Mouse (Mus musculus): Measurements from ENCODE around the gene Fermt1.

Gene Fermt1

GRCm38 (mm10) chr2:132922076-132922873 lies 23.4 kb downstream of the Fermt1 start:
- DNase-seq (ENCODE audit: low read depth, low spot score): no peak

- no peak for DNase-seq (ENCODE audit: low read depth, low spot score)
These were observed 30.9 kb downstream of the Fermt1 start for GRCm38 (mm10) chr2:132914785-132915184.

- DNase-seq (ENCODE audit: low read depth, low spot score): peak; percentile 63
These were observed 38.9 kb downstream of the Fermt1 start for GRCm38 (mm10) chr2:132906763-132907162.

- DNase-seq (ENCODE audit: low read depth, low spot score): no peak
These were observed 40.7 kb downstream of the Fermt1 start for GRCm38 (mm10) chr2:132904961-132905360.

GRCm38 (mm10) chr2:132903498-132903897 lies 42.2 kb downstream of the Fermt1 start:
- peak; percentile 76 for DNase-seq (ENCODE audit: low read depth, low spot score)

DNA sequence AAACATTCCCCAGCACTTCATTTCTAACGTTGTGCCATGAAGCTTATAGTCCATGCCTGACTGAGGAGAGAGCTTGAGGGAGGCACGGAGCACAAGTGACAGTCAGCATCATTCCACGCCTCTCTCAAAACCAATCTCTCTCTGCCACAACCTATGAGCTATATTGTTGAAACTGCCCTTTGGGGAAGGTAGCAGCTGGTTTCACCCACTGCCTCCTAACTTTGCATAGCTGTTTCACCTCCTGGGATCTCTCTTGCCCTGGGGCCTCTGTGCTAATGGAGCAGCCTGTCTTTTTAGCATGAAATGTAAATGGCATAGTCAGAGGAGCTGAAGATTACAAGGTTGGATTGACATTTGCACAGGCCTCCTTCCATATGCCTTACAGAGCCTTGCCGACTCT lies 43.6 kb downstream of the Fermt1 start:
- no peak for DNase-seq (ENCODE audit: low read depth, low spot score)

GRCm38 (mm10) chr2:132901636-132902035 lies 44.1 kb downstream of the Fermt1 start:
- DNase-seq (ENCODE audit: low read depth, low spot score): no peak

- DNase-seq (ENCODE audit: low read depth, low spot score): no peak
These were observed 45.1 kb downstream of the Fermt1 start for GRCm38 (mm10) chr2:132900596-132900995.

DNA sequence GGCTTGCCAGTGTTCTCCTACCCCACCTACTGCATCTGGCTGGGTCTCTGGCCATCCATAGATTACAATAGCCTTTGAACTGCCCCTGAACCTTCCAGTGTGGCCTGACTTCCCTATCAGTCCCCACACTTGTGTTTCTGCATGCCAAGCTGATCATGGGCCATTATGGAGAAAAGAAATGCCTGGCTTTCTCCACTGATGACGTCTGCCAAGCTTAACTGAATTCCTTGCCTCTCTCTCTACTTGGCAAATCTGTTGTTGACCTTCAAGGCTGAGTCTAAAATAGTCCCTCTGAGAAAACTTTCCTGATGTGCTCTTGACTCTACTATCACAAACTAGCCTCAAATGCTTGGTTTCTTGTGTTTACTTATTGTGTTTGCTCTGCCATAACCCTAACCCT lies 47.5 kb downstream of the Fermt1 start:
- no peak for DNase-seq (ENCODE audit: low read depth, low spot score)

DNA sequence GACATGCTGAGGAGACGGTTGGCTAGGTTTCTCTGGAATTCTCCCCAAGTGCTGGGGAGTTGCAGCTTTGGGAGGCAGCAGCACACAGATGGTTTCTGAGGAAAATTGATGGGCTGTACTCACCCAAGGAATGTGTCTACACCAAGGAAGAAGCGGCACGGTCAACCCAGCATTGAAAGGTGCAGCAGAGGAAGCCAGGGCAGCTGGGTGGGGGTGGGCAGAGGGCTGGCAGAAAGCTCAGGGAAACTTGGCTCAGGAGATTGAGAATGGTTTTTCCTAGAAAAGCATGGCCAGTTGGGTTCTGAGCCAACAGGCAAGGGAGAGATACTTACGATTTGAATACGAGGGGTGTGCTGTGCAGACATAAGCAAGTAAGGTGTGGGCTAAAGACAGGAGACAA lies 51.9 kb downstream of the Fermt1 start:
- no peak for DNase-seq (ENCODE audit: low read depth, low spot score)

GRCm38 (mm10) chr2:132885312-132885711 lies 60.4 kb downstream of the Fermt1 start:
- DNase-seq (ENCODE audit: low read depth, low spot score): no peak

GRCm38 (mm10) chr2:132884303-132884967 lies 61.3 kb downstream of the Fermt1 start:
- no peak for DNase-seq (ENCODE audit: low read depth, low spot score)

- DNase-seq (ENCODE audit: low read depth, low spot score): peak; percentile 94
These were observed 64.7 kb downstream of the Fermt1 start, which contains the start of gene Lrrn4 for GRCm38 (mm10) chr2:132880844-132881645. Lrrn4 (minus strand) TSS chr2:132880891.

GRCm38 (mm10) chr2:132879261-132880044 lies 66.3 kb downstream of the Fermt1 start:
- DNase-seq (ENCODE audit: low read depth, low spot score): peak; percentile 80

GRCm38 (mm10) chr2:132876991-132877390 lies 68.7 kb downstream of the Fermt1 start:
- no peak for DNase-seq (ENCODE audit: low read depth, low spot score)

DNA sequence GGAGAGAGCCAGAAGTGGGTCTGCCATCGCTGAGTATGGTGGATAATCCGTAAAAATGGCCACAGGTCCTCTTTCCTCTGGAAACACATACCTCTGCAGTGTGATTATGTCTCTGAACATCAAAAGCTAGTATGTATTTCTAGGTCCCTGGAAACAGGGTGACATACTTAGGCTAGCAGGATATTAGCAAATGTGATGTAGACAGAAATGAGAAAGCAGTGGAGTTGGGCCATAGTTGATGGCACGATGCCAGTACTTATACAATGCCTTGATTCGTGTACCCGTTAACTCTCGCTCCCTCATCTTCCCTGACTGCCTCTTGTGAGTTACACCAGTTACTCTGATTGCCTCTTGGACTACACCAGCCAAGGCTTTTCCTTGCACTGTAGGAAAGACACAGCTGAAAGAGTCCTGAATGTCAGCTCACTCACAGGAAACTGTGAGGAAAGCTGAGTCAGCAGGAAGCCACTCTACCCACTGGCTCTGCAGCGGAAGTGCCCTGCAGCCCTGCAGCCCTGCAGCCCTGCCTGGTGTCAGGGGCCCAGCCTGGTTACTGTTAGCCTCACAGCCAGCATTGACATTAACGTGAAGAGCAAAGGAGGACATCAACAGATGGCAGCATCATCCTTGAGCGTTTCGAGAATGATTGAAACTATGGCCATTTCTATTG lies 71.9 kb downstream of the Fermt1 start:
- DNase-seq (ENCODE audit: low read depth, low spot score): no peak

- DNase-seq (ENCODE audit: low read depth, low spot score): no peak
These were observed 74.0 kb downstream of the Fermt1 start for GRCm38 (mm10) chr2:132871663-132872062.

GRCm38 (mm10) chr2:132870286-132870685 lies 75.4 kb downstream of the Fermt1 start:
- DNase-seq (ENCODE audit: low read depth, low spot score): no peak

- no peak for DNase-seq (ENCODE audit: low read depth, low spot score)
These were observed 76.0 kb downstream of the Fermt1 start for GRCm38 (mm10) chr2:132869682-132870081.

DNA sequence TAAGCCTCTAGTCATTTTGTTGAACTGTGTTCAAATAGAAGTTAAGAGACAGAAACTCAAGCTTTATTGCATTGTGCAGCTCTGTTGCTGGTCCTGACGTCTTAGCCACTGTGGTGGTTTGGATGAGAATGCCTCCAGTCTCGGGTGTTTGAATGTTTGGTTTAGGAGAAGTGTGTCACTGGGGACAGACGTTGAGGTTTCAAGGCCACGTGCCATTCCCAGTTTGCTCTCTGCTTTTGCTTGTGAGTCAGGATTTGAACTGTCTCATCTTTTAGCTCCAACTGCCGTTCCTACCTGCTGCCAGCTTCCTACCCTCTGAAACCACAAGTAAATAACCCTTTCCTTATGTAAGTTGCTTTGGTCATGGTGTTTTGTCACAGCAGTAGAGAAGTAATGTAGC lies 78.2 kb downstream of the Fermt1 start:
- no peak for DNase-seq (ENCODE audit: low read depth, low spot score)

DNA sequence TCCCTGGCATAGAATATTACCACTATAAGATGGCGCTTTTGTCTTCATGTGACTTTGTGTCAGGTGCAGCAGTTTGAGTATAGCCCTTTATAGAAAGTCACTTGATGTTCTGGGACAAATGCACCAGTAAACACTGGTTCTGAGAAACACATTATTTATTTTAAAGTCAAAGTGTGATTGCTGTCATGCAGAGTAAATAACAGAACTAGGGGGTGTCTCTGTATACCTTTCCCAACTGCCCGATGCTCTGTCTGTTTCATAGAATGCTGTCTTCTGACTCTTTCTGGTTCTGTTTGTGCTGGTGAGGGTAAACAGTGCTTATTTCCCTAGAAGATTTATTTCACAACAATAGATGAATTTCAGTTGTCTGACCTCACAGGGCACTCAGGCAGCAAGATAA lies 82.4 kb downstream of the Fermt1 start:
- no peak for DNase-seq (ENCODE audit: low read depth, low spot score)
